Mouse (Mus musculus): ENCODE measurements around the gene 3110082I17Rik. TPM values are rescaled to one million over a fixed set of nuclear protein-coding genes. Genes with fewer than 3 reads are reported as not detected.

3110082I17Rik gene
- total and polyA plus RNA-seq, 3 experiments, result 16.4 to 48.6 (median 18.8) TPM

DNA sequence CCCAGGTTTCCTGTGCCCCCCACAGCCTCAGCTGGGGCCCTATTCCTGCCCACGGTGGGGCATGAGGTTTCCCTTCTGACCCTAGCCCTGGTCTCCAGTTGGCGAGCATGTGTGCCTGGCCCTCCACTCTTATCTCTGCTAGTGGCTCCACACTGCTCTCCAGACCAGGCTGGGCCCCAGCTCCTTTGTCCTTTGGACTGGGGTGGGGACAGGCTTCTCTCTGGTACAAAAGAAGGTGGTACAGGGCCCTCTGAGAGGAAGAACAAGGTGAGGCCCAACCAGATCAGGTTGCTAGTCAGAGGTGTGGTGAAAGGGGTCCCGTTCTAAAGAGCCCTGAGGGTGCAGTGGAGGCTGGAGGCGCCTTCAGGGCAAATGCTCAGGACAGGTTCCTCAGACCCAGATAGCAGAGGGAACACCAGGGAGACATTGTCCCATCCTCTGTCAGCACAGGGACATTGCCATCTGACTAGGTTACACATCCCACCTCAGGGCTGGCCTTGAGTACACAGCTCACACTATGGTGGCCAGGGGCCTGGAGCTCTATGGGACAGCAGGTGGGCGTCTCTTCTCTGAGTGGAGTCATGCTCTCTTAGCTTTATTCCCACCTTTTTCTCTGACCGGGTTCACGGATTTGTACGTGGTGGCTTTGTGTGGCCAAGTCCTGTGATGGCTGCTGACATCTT is 127.6 kb downstream of the 3110082I17Rik start:
- Histone ChIP-seq H3K9me3 (replicated peaks) (no peaks in the 10 kb centered on the region), H3K4me3 (ENCODE audit: low read depth, low read length) (no peak overlapping the region), H3K27me3 (ENCODE audit: insufficient read depth, low read length) (peaks cover 29% of the 10 kb centered on the region), H3K36me3 (replicated peaks) (peaks cover 26% of the 10 kb centered on the region), H3K4me1 (ENCODE audit: insufficient read depth, low read depth, low read length) (peaks cover 11% of the 10 kb centered on the region)
- DNase-seq (ENCODE audit: low spot score) (no peak), ATAC-seq (ENCODE audit: extremely low read depth, insufficient number of reproducible peaks, low FRiP score, poor library complexity, severe bottlenecking) (no peak)
- TF ChIP-seq CTCF (IDR thresholded peaks at IDR 0.05; ENCODE audit: low read depth, low read length), result no peak

DNA sequence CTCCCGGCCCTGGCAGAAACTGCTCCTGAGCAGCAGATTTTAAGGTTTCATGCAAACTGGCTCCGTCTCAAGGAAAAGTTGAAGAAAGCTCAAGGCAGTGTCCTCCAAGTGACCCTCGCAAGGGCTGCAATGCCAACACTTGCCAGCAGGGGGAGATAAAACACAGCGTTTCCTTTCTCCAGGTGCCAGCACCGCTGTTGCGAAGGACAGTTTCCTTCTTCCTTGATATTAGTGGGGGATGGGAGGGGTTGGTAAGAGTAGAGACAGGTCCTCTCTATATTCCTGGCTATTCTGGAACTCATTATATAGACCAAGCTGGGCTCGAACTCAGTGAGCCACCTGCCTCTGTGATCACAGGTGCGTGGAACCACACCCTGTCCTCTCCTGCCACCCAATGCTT is 128.6 kb downstream of the 3110082I17Rik start:
- H3K9me3 ChIP-seq (replicated peaks), result no peaks in the 10 kb centered on the region
- no peak overlapping the region for H3K4me3 ChIP-seq (ENCODE audit: low read depth, low read length)
- no peak; the same call in 1 of the 2 replicates for ATAC-seq (ENCODE audit: extremely low read depth, insufficient number of reproducible peaks, low FRiP score, poor library complexity, severe bottlenecking)
- TF ChIP-seq CTCF (IDR thresholded peaks at IDR 0.05; ENCODE audit: low read depth, low read length), result peak; percentile 96
- no peak for TF ChIP-seq TAL1 (conservative IDR thresholded peaks at IDR 0.05; ENCODE audit: low read depth, low read length)
- peaks cover 38% of the 10 kb centered on the region for H3K27me3 ChIP-seq (ENCODE audit: insufficient read depth, low read length)
- peak; percentile 69 for DNase-seq (ENCODE audit: low spot score)
- H3K4me1 ChIP-seq (ENCODE audit: insufficient read depth, low read depth, low read length), result peaks cover 11% of the 10 kb centered on the region
- H3K36me3 ChIP-seq (replicated peaks), result peaks cover 17% of the 10 kb centered on the region

- no peak for TF ChIP-seq GATA2 (IDR thresholded peaks at IDR 0.05; ENCODE audit: borderline replicate concordance, low read depth, low read length)
- TF ChIP-seq CTCF (IDR thresholded peaks at IDR 0.05; ENCODE audit: low read depth, low read length), result no peak
- no peak for TF ChIP-seq GATA1 (IDR thresholded peaks at IDR 0.05; ENCODE audit: borderline replicate concordance, low read length)
- no peak for TF ChIP-seq POLR2AphosphoS5 (IDR thresholded peaks at IDR 0.05; ENCODE audit: insufficient replicate concordance, low read depth, low read length)
- TF ChIP-seq TAL1 (conservative IDR thresholded peaks at IDR 0.05; ENCODE audit: low read depth, low read length), result no peak
- H3K27me3 ChIP-seq (ENCODE audit: insufficient read depth, low read length), result peaks cover 48% of the 10 kb centered on the region
- no peak for ATAC-seq (ENCODE audit: extremely low read depth, insufficient number of reproducible peaks, low FRiP score, poor library complexity, severe bottlenecking)
- peaks cover 15% of the 10 kb centered on the region for H3K4me1 ChIP-seq (ENCODE audit: insufficient read depth, low read depth, low read length)
- peaks cover 9% of the 10 kb centered on the region for H3K36me3 ChIP-seq (replicated peaks)
- no peak overlapping the region for H3K4me3 ChIP-seq (ENCODE audit: low read depth, low read length)
- DNase-seq (ENCODE audit: low spot score), result no peak
- H3K9me3 ChIP-seq (replicated peaks), result no peaks in the 10 kb centered on the region
Measured at GRCm38 (mm10) chr5:139330766-139331165, 129.6 kb downstream of the 3110082I17Rik start.

DNA sequence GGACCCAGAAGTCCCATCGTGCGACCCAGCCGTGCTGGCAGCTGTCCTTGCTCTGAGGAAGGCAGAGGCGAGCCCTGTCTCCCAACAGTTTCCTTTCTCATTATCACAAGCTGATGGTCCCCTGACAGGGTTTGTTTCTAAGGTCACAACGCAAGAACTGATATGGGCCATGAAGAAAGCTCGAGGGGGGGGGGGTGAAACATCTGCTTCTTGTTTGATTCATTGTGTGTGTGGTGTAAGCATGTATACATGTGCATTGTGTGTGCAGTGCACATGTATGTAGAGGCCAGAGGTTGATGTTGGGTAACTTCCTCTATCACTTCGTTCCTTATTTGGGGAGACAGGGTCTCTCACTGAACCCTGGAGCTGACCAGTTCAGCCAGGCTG is 132.7 kb downstream of the 3110082I17Rik start:
- no peak for DNase-seq (ENCODE audit: low spot score)
- H3K27me3 ChIP-seq (ENCODE audit: insufficient read depth, low read length), result peaks cover 77% of the 10 kb centered on the region
- H3K4me3 ChIP-seq (ENCODE audit: low read depth, low read length), result no peak overlapping the region
- TF ChIP-seq TAL1 (conservative IDR thresholded peaks at IDR 0.05; ENCODE audit: low read depth, low read length) (no peak), GATA2 (IDR thresholded peaks at IDR 0.05; ENCODE audit: borderline replicate concordance, low read depth, low read length) (no peak), GATA1 (IDR thresholded peaks at IDR 0.05; ENCODE audit: borderline replicate concordance, low read length) (no peak), POLR2AphosphoS5 (IDR thresholded peaks at IDR 0.05; ENCODE audit: insufficient replicate concordance, low read depth, low read length) (no peak), CTCF (IDR thresholded peaks at IDR 0.05; ENCODE audit: low read depth, low read length) (no peak)
- H3K36me3 ChIP-seq (replicated peaks), result no peaks in the 10 kb centered on the region
- H3K9me3 ChIP-seq (replicated peaks), result no peaks in the 10 kb centered on the region; the same call in 1 of the 2 replicates
- H3K4me1 ChIP-seq (ENCODE audit: insufficient read depth, low read depth, low read length), result peaks cover 27% of the 10 kb centered on the region
- no peak for ATAC-seq (ENCODE audit: extremely low read depth, insufficient number of reproducible peaks, low FRiP score, poor library complexity, severe bottlenecking)

DNA sequence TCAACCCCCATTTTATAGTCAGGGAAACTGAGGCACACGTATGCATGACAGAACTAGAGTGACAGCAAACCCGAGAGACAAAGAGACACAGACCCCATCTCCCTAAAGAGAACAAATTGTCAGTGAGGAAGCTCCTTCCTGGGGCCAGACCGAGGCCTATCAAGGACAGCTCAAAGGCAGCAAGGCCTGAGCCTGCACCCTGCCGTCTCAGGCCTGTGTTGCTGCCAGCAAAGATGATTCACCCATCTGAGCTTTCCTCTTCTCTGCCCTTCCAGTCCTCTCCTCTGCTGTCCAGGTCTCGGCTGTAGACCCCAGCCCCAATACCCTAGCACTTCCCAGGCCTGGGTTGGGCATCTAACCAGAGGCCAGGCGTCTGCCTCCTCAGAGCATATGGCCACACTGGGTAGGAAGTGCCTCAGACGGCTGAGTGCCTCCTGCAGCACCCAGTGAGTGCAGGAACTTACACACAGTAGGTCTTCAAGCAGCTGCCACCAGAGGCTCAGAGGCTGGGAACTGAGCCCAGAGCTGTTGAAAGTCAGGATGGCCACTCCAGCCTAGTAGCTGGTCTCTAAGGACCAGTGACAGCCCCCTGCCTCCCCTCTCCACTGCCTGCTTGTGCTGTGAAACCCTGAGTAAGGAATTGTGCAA is 133.2 kb downstream of the 3110082I17Rik start:
- DNase-seq (ENCODE audit: low spot score), result no peak
- ATAC-seq (ENCODE audit: extremely low read depth, insufficient number of reproducible peaks, low FRiP score, poor library complexity, severe bottlenecking), result no peak
- Histone ChIP-seq H3K36me3 (replicated peaks) (no peaks in the 10 kb centered on the region), H3K4me3 (ENCODE audit: low read depth, low read length) (no peak overlapping the region), H3K9me3 (replicated peaks) (no peaks in the 10 kb centered on the region; the same call in 1 of the 2 replicates), H3K27me3 (ENCODE audit: insufficient read depth, low read length) (peaks cover 82% of the 10 kb centered on the region), H3K4me1 (ENCODE audit: insufficient read depth, low read depth, low read length) (peaks cover 22% of the 10 kb centered on the region)
- TF ChIP-seq GATA1 (IDR thresholded peaks at IDR 0.05; ENCODE audit: borderline replicate concordance, low read length) (no peak), TAL1 (conservative IDR thresholded peaks at IDR 0.05; ENCODE audit: low read depth, low read length) (no peak), GATA2 (IDR thresholded peaks at IDR 0.05; ENCODE audit: borderline replicate concordance, low read depth, low read length) (no peak), POLR2AphosphoS5 (IDR thresholded peaks at IDR 0.05; ENCODE audit: insufficient replicate concordance, low read depth, low read length) (no peak), CTCF (IDR thresholded peaks at IDR 0.05; ENCODE audit: low read depth, low read length) (no peak)

DNA sequence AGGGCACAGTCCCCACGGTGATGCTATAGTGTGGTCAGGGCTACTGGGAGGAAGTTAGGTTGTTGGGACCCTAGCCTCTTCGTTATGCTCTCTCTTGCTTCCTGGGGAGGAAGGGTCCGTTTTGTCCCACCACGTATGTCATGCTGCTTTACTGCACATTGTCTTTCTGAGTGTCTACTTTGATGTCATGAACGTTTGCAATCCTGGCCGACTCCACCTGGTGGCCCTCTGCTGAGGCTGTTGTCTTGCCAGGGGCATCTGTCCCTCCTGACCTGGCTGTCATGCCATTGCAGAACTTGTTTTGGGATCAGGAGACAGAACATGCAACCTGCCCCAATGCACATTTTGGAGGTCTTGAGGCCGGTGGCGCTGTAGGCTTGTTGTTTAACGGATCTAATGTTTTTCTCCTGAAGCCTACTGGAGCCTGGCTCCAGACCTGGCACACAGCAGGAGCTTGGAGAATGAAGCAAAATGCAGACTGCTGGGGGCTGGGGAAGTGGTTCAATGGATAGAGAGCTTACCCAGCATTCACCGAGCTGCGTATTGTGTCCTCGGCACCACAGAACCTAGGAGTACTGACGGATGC is 134.1 kb downstream of the 3110082I17Rik start:
- ATAC-seq (ENCODE audit: extremely low read depth, insufficient number of reproducible peaks, low FRiP score, poor library complexity, severe bottlenecking) (no peak), DNase-seq (ENCODE audit: low spot score) (no peak)
- peaks cover 85% of the 10 kb centered on the region for H3K27me3 ChIP-seq (ENCODE audit: insufficient read depth, low read length)
- no peaks in the 10 kb centered on the region; the same call in 1 of the 2 replicates for H3K9me3 ChIP-seq (replicated peaks)
- no peak overlapping the region for H3K4me3 ChIP-seq (ENCODE audit: low read depth, low read length)
- TF ChIP-seq CTCF (IDR thresholded peaks at IDR 0.05; ENCODE audit: low read depth, low read length) (no peak), TAL1 (conservative IDR thresholded peaks at IDR 0.05; ENCODE audit: low read depth, low read length) (no peak), GATA1 (IDR thresholded peaks at IDR 0.05; ENCODE audit: borderline replicate concordance, low read length) (no peak), POLR2AphosphoS5 (IDR thresholded peaks at IDR 0.05; ENCODE audit: insufficient replicate concordance, low read depth, low read length) (no peak), GATA2 (IDR thresholded peaks at IDR 0.05; ENCODE audit: borderline replicate concordance, low read depth, low read length) (no peak)
- H3K36me3 ChIP-seq (replicated peaks), result no peaks in the 10 kb centered on the region
- H3K4me1 ChIP-seq (ENCODE audit: insufficient read depth, low read depth, low read length), result peaks cover 16% of the 10 kb centered on the region
